Mouse (Mus musculus): ENCODE data around the gene Pomp. TPM values are rescaled to one million over a fixed set of nuclear protein-coding genes. Genes with fewer than 3 reads are reported as not detected.
"Not testable (repeated sequence)": the region's sequence is repeated elsewhere in the genome, so short reads cannot be mapped to it uniquely, and the experiment has no call there.

The Pomp gene
- total RNA-seq, 2 experiments from 2014 or later, result 142 to 300 TPM

GRCm38 (mm10) chr5:147895436-147896198 is 35.4 kb downstream of the Pomp start:
- 0 out of 2 replicates have a peak, but pooled peaks have one; percentile 6 for ATAC-seq (replicated peaks; ENCODE audit: low FRiP score, low TSS enrichment, poor library complexity, severe bottlenecking)

GRCm38 (mm10) chr5:147896501-147896900 is 36.2 kb downstream of the Pomp start:
- not testable (repeated sequence) for ATAC-seq (replicated peaks; ENCODE audit: low FRiP score, low TSS enrichment, poor library complexity, severe bottlenecking)

- no peak for ATAC-seq (replicated peaks; ENCODE audit: low FRiP score, low TSS enrichment, poor library complexity, severe bottlenecking)
Observed at GRCm38 (mm10) chr5:147898254-147898653, 38.0 kb downstream of the Pomp start.

GRCm38 (mm10) chr5:147898968-147899549 is 38.8 kb downstream of the Pomp start:
- no peak for ATAC-seq (replicated peaks; ENCODE audit: low FRiP score, low TSS enrichment, poor library complexity, severe bottlenecking)

GRCm38 (mm10) chr5:147902008-147902757 is 41.9 kb downstream of the Pomp start:
- peak; percentile 64 for ATAC-seq (replicated peaks; ENCODE audit: low FRiP score, low TSS enrichment, poor library complexity, severe bottlenecking)

GRCm38 (mm10) chr5:147903166-147903565 is 42.9 kb downstream of the Pomp start:
- ATAC-seq (replicated peaks; ENCODE audit: low FRiP score, low TSS enrichment, poor library complexity, severe bottlenecking), result no peak

GRCm38 (mm10) chr5:147907144-147907543 is 46.9 kb downstream of the Pomp start:
- no peak for ATAC-seq (replicated peaks; ENCODE audit: low FRiP score, low TSS enrichment, poor library complexity, severe bottlenecking)

- no peak for ATAC-seq (replicated peaks; ENCODE audit: low FRiP score, low TSS enrichment, poor library complexity, severe bottlenecking)
Observed at GRCm38 (mm10) chr5:147907851-147908250, 47.6 kb downstream of the Pomp start.

GRCm38 (mm10) chr5:147910807-147911509 is 50.7 kb downstream of the Pomp start:
- no peak for ATAC-seq (replicated peaks; ENCODE audit: low FRiP score, low TSS enrichment, poor library complexity, severe bottlenecking)

- no peak for ATAC-seq (replicated peaks; ENCODE audit: low FRiP score, low TSS enrichment, poor library complexity, severe bottlenecking)
Observed at GRCm38 (mm10) chr5:147911744-147912143, 51.5 kb downstream of the Pomp start.

- ATAC-seq (replicated peaks; ENCODE audit: low FRiP score, low TSS enrichment, poor library complexity, severe bottlenecking), result no peak
Observed at GRCm38 (mm10) chr5:147913241-147913842, 53.1 kb downstream of the Pomp start.

GRCm38 (mm10) chr5:147915038-147915566 is 54.8 kb downstream of the Pomp start:
- peak; percentile 35; the same call in 1 of the 2 replicates for ATAC-seq (replicated peaks; ENCODE audit: low FRiP score, low TSS enrichment, poor library complexity, severe bottlenecking)

GRCm38 (mm10) chr5:147916171-147916570 is 55.9 kb downstream of the Pomp start:
- no peak for ATAC-seq (replicated peaks; ENCODE audit: low FRiP score, low TSS enrichment, poor library complexity, severe bottlenecking)

- ATAC-seq (replicated peaks; ENCODE audit: low FRiP score, low TSS enrichment, poor library complexity, severe bottlenecking), result peak; percentile 88
Observed at GRCm38 (mm10) chr5:147918044-147918846, 58.0 kb downstream of the Pomp start.

GRCm38 (mm10) chr5:147924621-147925020 is 64.4 kb downstream of the Pomp start:
- ATAC-seq (replicated peaks; ENCODE audit: low FRiP score, low TSS enrichment, poor library complexity, severe bottlenecking), result no peak
